Mouse (Mus musculus) E14TG2a.4 (cell line): ENCODE results near the gene H3f3a.

ENCODE experiments used
- CTCF ChIP-seq: conservative IDR thresholded peaks from 2 replicates; pipeline ENCODE4 v1.5.1; 2014; ENCODE audit warnings: low read length
- POU5F1 ChIP-seq: IDR thresholded peaks from 2 replicates; pipeline ENCODE4 v1.6.1; 2014; ENCODE audit warnings: low read length, borderline replicate concordance

- TF ChIP-seq CTCF = no peak
- TF ChIP-seq POU5F1 = no peak
Measured at GRCm38 (mm10) chr1:180765393-180765792, 48.4 kb downstream of the H3f3a start.
